Mouse (Mus musculus) cerebellum, adult 2 months (tissue): ENCODE measurements around the gene Praf2.

Experiments
- CTCF ChIP-seq: fragments of 200-500 bp; IDR thresholded peaks from 2 replicates; pipeline ENCODE4 v1.5.1; 2011; ENCODE audit warnings: low read depth, mild to moderate bottlenecking, control low read depth, low read length, moderate library complexity, borderline replicate concordance; ENCODE audit not compliant: insufficient read depth
- POLR2A ChIP-seq: fragments of 200-500 bp; IDR thresholded peaks from 2 replicates; pipeline ENCODE4 v1.6.1; 2011; ENCODE audit warnings: low read length, control low read depth, borderline replicate concordance; ENCODE audit not compliant: insufficient read depth

DNA sequence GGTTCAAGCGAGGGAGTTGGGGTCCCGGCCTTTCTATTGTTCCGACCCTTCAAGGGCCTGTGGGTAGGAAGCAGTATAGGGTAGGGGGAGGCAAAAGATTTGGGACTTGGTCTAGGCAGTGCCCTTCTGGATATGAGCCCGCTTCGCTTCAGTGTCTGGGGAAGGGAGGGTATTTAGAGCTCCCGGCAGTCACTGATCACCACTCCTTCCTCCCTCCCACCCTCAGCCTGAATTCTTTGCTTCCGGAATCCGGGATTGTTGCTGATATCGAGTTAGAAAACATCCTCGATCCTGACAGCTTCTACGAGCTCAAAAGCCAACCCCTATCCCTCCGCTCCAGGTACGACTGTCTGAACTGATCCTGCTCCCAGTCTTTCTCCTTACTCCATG lies 37.0 kb downstream of the Praf2 start:
- no peak for TF ChIP-seq CTCF
- TF ChIP-seq POLR2A = no peak
